Mouse (Mus musculus): ENCODE results near the gene Rnf216.

DNA sequence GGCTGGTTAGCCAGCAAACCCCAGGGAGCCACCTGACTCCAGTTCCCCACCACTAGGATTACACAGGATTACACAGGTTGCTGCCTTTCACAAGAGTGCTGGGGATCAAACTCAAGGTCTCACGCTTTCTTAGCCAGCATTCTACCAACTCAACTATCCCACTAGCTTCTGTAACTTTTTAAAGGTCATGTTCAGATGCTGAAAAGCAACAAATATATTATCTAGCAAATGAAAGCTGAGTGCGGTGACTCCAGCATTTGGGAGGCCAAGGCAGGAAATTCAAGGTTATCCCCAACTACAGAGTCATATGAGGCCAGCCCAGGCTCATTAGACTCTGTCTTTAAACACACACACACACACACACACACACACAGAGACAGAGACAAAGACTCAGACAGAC is 9.6 kb downstream of the Rnf216 start:
- no peak for TF ChIP-seq MAX (IDR thresholded peaks at IDR 0.05; ENCODE audit: low read length)
- TF ChIP-seq CTCF (conservative IDR thresholded peaks at IDR 0.05 in 1 of 2, IDR thresholded peaks at IDR 0.05 in 1 of 2; ENCODE audit: low read depth in 2 of 2, low read length in 2 of 2) = no peak

Data from CH12.LX (cell line).